Mouse (Mus musculus) cortical plate, adult 2 months (tissue): ENCODE measurements around the gene H2afy.
A peak's percentile ranks its signal among the peaks of the same experiment; 100 is the strongest.

Source experiments
- CTCF ChIP-seq: fragments of 200-500 bp; IDR thresholded peaks from 2 replicates; pipeline ENCODE4 v1.5.1; 2011; ENCODE audit warnings: mild to moderate bottlenecking, control low read depth, low read length; ENCODE audit not compliant: insufficient read depth; ENCODE audit errors: extremely low read depth
- POLR2A ChIP-seq: fragments of 200-500 bp; IDR thresholded peaks from 2 replicates; pipeline ENCODE4 v1.6.1; 2011; ENCODE audit warnings: mild to moderate bottlenecking, low read length, control low read depth; ENCODE audit not compliant: insufficient read depth; ENCODE audit errors: extremely low read depth

GRCm38 (mm10) chr13:56145523-56145922, 9.4 kb upstream of the H2afy start:
- peak; percentile 53 for TF ChIP-seq CTCF
- no peak for TF ChIP-seq POLR2A
